ENCODE assay signal across 8 mouse cellular contexts in genomic region chr8:11942892-11943332, GRCm38 (mm10).
DNase-seq lines count a peak whose midpoint lies in the region; ATAC-seq lines count a peak whose summit lies in the region.

No protein-coding gene starts in this region.

- H3K27me3 ChIP-seq in forebrain, embryonic 16.5 days (replicated peaks; ENCODE audit: control insufficient read depth, insufficient read depth, low read length): no peaks in the 10 kb centered on the region
- no peaks in the 10 kb centered on the region for H3K27me3 ChIP-seq in intestine, embryonic 16.5 days (replicated peaks; ENCODE audit: control insufficient read depth, insufficient read depth, low read length)
- peaks cover 4% of the 10 kb centered on the region for H3K27me3 ChIP-seq in midbrain, embryonic 10.5 days (ENCODE audit: low read depth, poor library complexity, severe bottlenecking)
- no peaks in the 10 kb centered on the region for H3K27me3 ChIP-seq in stomach, embryonic 16.5 days (ENCODE audit: control insufficient read depth, insufficient read depth, low read length)

- peak; percentile 97 for ATAC-seq in forebrain, embryonic 16.5 days
- peak; percentile 77 for ATAC-seq in intestine, embryonic 16.5 days
- ATAC-seq in stomach, embryonic 16.5 days (ENCODE audit: insufficient read depth, low FRiP score): peak; percentile 66

- H3K9ac ChIP-seq in forebrain, embryonic 16.5 days (replicated peaks; ENCODE audit: low read depth, low read length): no peak overlapping the region
- no peak overlapping the region for H3K9ac ChIP-seq in intestine, embryonic 16.5 days (ENCODE audit: low read depth, low read length)
- H3K9ac ChIP-seq in stomach, embryonic 16.5 days (ENCODE audit: low read length): no peak overlapping the region

- DNase-seq in adrenal gland, adult 2 months: peak; percentile 31
- no peak for DNase-seq in adrenal gland, adult 8-10 months
- DNase-seq in cerebellum, adult 11-12 months: peak; percentile 19
- peak; percentile 52 to 80 for DNase-seq in left cerebral cortex, postnatal 25 days (ENCODE audit: low spot score in 2 of 2)
- DNase-seq in midbrain, embryonic 10.5 days (ENCODE audit: low spot score): peak; percentile 60

- no peak overlapping the region for H3K4me2 ChIP-seq in forebrain, embryonic 16.5 days (ENCODE audit: low read length)
- no peak overlapping the region for H3K4me2 ChIP-seq in intestine, embryonic 16.5 days (ENCODE audit: low read depth, low read length)
- H3K4me2 ChIP-seq in stomach, embryonic 16.5 days (ENCODE audit: low read depth, low read length): no peak overlapping the region

- H3K36me3 ChIP-seq in forebrain, embryonic 16.5 days (ENCODE audit: control insufficient read depth, insufficient read depth): no peaks in the 10 kb centered on the region
- no peaks in the 10 kb centered on the region for H3K36me3 ChIP-seq in intestine, embryonic 16.5 days (ENCODE audit: control insufficient read depth, insufficient read depth, low read length)
- no peaks in the 10 kb centered on the region for H3K36me3 ChIP-seq in midbrain, embryonic 10.5 days
- no peaks in the 10 kb centered on the region for H3K36me3 ChIP-seq in stomach, embryonic 16.5 days (ENCODE audit: control insufficient read depth, insufficient read depth, low read length)

- 16% methylated on average over 6 of the region's 6 CpGs for WGBS in forebrain, embryonic 16.5 days
- WGBS in intestine, embryonic 16.5 days: 24% methylated on average over 6 of the region's 6 CpGs
- WGBS in midbrain, embryonic 10.5 days: 32% methylated on average over 6 of the region's 6 CpGs
- 26% methylated on average over 6 of the region's 6 CpGs for WGBS in stomach, embryonic 16.5 days

- H3K4me3 ChIP-seq in forebrain, embryonic 16.5 days (replicated peaks; ENCODE audit: low read length): no peak overlapping the region
- no peak overlapping the region for H3K4me3 ChIP-seq in intestine, embryonic 16.5 days (ENCODE audit: low read length)
- no peak overlapping the region for H3K4me3 ChIP-seq in midbrain, embryonic 10.5 days
- no peak overlapping the region for H3K4me3 ChIP-seq in stomach, embryonic 16.5 days (replicated peaks; ENCODE audit: low read length)

- no peaks in the 10 kb centered on the region for H3K9me3 ChIP-seq in forebrain, embryonic 16.5 days (ENCODE audit: control insufficient read depth, low read length)
- H3K9me3 ChIP-seq in intestine, embryonic 16.5 days (ENCODE audit: control insufficient read depth, low read length): no peaks in the 10 kb centered on the region
- H3K9me3 ChIP-seq in midbrain, embryonic 10.5 days (replicated peaks): no peaks in the 10 kb centered on the region
- no peaks in the 10 kb centered on the region for H3K9me3 ChIP-seq in stomach, embryonic 16.5 days (replicated peaks; ENCODE audit: control insufficient read depth, low read length)

- 0 out of 2 replicates have a peak, but pooled peaks cover 2% of the 10 kb centered on the region for H3K4me1 ChIP-seq in forebrain, embryonic 16.5 days (replicated peaks; ENCODE audit: control insufficient read depth, insufficient read depth, low read length)
- no peaks in the 10 kb centered on the region for H3K4me1 ChIP-seq in intestine, embryonic 16.5 days (ENCODE audit: control insufficient read depth, insufficient read depth, low read length)
- H3K4me1 ChIP-seq in midbrain, embryonic 10.5 days: no peaks in the 10 kb centered on the region
- no peaks in the 10 kb centered on the region for H3K4me1 ChIP-seq in stomach, embryonic 16.5 days (ENCODE audit: control insufficient read depth, insufficient read depth, low read length)

- no peak overlapping the region for H3K27ac ChIP-seq in forebrain, embryonic 16.5 days (ENCODE audit: low read length)
- H3K27ac ChIP-seq in intestine, embryonic 16.5 days (ENCODE audit: low read length): no peak overlapping the region
- peak overlapping the region; percentile 42; the same call in 1 of the 2 replicates for H3K27ac ChIP-seq in midbrain, embryonic 10.5 days (replicated peaks)
- no peak overlapping the region for H3K27ac ChIP-seq in stomach, embryonic 16.5 days (ENCODE audit: low read length)

- intact Hi-C loops in left cerebral cortex, postnatal 25 days (cut with DNase I): loop anchor here (5.0 kb wide), 1 partner anchor 186 kb away; no protein-coding TSS in a partner anchor
